Mouse (Mus musculus): ENCODE measurements around the gene Zfp780b. TPM values are rescaled to one million over a fixed set of nuclear protein-coding genes. Genes with fewer than 3 reads are reported as not detected.
A peak's percentile ranks its signal among the peaks of the same experiment; 100 is the strongest.
"Not testable (repeated sequence)": the region's sequence is repeated elsewhere in the genome, so short reads cannot be mapped to it uniquely, and the experiment has no call there.

Gene Zfp780b
- polyA plus RNA-seq, 1 experiment = 1.5 TPM

DNA sequence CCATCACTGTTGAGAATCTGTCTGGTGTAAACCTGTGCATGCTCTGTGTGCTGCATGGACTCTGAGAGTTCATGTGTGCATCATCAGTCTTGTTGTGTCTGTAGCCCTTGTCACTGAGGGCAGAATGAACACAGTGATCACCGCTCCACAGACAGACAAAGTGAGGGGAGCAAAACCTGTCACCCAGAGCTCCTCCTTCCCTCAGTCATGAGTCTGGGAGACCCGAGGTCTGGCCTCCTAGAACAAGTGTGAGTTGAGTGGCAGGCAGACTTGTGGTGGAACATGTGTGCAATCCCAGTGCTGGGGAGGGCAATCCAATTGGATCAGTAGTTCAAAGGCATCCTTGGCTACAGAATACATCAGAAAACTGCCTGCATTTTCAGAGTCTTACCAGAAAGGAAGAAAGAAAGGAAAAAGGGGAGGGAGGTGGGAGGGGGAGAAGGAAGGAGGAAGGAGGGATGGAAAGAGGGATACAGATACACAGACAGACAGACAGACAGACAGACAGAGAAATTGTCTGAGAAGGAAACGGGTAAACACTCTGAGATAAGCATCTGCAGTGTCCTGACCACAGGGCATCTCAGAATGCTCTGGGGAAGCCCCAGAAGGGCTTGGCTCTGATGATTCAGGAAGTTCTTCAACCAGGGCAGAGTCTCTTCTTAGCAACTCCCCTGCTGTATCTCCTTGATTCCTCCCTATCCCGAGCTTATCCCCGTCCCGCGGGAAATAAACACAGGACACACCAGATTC is 45.7 kb downstream of the Zfp780b start:
- no peaks in the 10 kb centered on the region for H3K36me3 ChIP-seq (ENCODE audit: control insufficient read depth, insufficient read depth, low read length)
- H3K4me3 ChIP-seq (ENCODE audit: control insufficient read depth, low read depth, low read length) = no peak overlapping the region
- no peaks in the 10 kb centered on the region for H3K27me3 ChIP-seq (ENCODE audit: control insufficient read depth, insufficient read depth, low read length)
- no peaks in the 10 kb centered on the region for H3K4me1 ChIP-seq (ENCODE audit: control insufficient read depth, insufficient read depth, low read length)
- no peak overlapping the region for H3K27ac ChIP-seq (ENCODE audit: control insufficient read depth, insufficient read depth, low read depth, low read length)
- TF ChIP-seq POLR2A (IDR thresholded peaks at IDR 0.05; ENCODE audit: control insufficient read depth, low read depth, low read length) = no peak
- TF ChIP-seq CTCF (IDR thresholded peaks at IDR 0.05; ENCODE audit: control insufficient read depth, insufficient read depth, insufficient replicate concordance, low read depth, low read length) = no peak

- TF ChIP-seq CTCF (IDR thresholded peaks at IDR 0.05; ENCODE audit: control insufficient read depth, insufficient read depth, insufficient replicate concordance, low read depth, low read length) (no peak), POLR2A (IDR thresholded peaks at IDR 0.05; ENCODE audit: control insufficient read depth, low read depth, low read length) (peak; percentile 56; the same call in 1 of the 2 replicates)
- no peaks in the 10 kb centered on the region for H3K27me3 ChIP-seq (ENCODE audit: control insufficient read depth, insufficient read depth, low read length)
- no peaks in the 10 kb centered on the region for H3K4me1 ChIP-seq (ENCODE audit: control insufficient read depth, insufficient read depth, low read length)
- H3K36me3 ChIP-seq (ENCODE audit: control insufficient read depth, insufficient read depth, low read length) = no peaks in the 10 kb centered on the region
- peak within 1 kb of the TSS; percentile 62 for H3K27ac ChIP-seq (ENCODE audit: control insufficient read depth, insufficient read depth, low read depth, low read length)
- H3K4me3 ChIP-seq (ENCODE audit: control insufficient read depth, low read depth, low read length) = peak within 1 kb of the TSS; percentile 88
These were observed 49.9 kb downstream of the Zfp780b start, which contains the start of gene Zfp974 for GRCm38 (mm10) chr7:27928818-27929695. TSS of gene Zfp974 (minus strand) at chr7:27929460.

GRCm38 (mm10) chr7:27927041-27927440 is 51.9 kb downstream of the Zfp780b start:
- H3K4me1 ChIP-seq (ENCODE audit: control insufficient read depth, insufficient read depth, low read length); H3K27me3 ChIP-seq (ENCODE audit: control insufficient read depth, insufficient read depth, low read length); H3K36me3 ChIP-seq (ENCODE audit: control insufficient read depth, insufficient read depth, low read length); H3K27ac ChIP-seq (ENCODE audit: control insufficient read depth, insufficient read depth, low read depth, low read length): not testable (repeated sequence)
- peak overlapping the region; percentile 88 for H3K4me3 ChIP-seq (ENCODE audit: control insufficient read depth, low read depth, low read length)

- not testable (repeated sequence) for H3K27me3 ChIP-seq (ENCODE audit: control insufficient read depth, insufficient read depth, low read length); H3K27ac ChIP-seq (ENCODE audit: control insufficient read depth, insufficient read depth, low read depth, low read length); H3K36me3 ChIP-seq (ENCODE audit: control insufficient read depth, insufficient read depth, low read length); H3K4me3 ChIP-seq (ENCODE audit: control insufficient read depth, low read depth, low read length); H3K4me1 ChIP-seq (ENCODE audit: control insufficient read depth, insufficient read depth, low read length)
These were observed 68.0 kb downstream of the Zfp780b start for GRCm38 (mm10) chr7:27910952-27911351.

Other genes with a start within 250 kb of the Zfp780b start
- 4.7 and 8.0 TPM in 2 replicates for gene Zfp60, start 247.8 kb downstream of the Zfp780b start, polyA plus RNA-seq (2012; rRNA removed)
- gene Zfp626, start 172.0 kb downstream of the Zfp780b start, polyA plus RNA-seq (2012; rRNA removed) = 4.1 and 6.3 TPM in 2 replicates
- 2.0 and 2.3 TPM in 2 replicates for gene Zfp59, start 140.6 kb downstream of the Zfp780b start, polyA plus RNA-seq (2012; rRNA removed)
- gene Zfp607a, start 121.6 kb downstream of the Zfp780b start, polyA plus RNA-seq (2012; rRNA removed) = 3.4 and 4.3 TPM in 2 replicates
- gene Zfp974, start 49.7 kb downstream of the Zfp780b start, polyA plus RNA-seq (2012; rRNA removed) = 10.0 and 15.4 TPM in 2 replicates
- 1.3 and 2.8 TPM in 2 replicates for gene Zfp850, start 34.9 kb upstream of the Zfp780b start, polyA plus RNA-seq (2012; rRNA removed)
- gene Psmc4, start 70.9 kb upstream of the Zfp780b start, polyA plus RNA-seq (2012; rRNA removed) = 55.5 and 57.6 TPM in 2 replicates
- 1.3 and 3.4 TPM in 2 replicates for gene Fcgbp, start 92.1 kb upstream of the Zfp780b start, polyA plus RNA-seq (2012; rRNA removed)
- gene 9530053A07Rik, start 150.3 kb upstream of the Zfp780b start, polyA plus RNA-seq (2012; rRNA removed) = 0.04 and 0.05 TPM in 2 replicates
- gene Fbl, start 190.5 kb upstream of the Zfp780b start, polyA plus RNA-seq (2012; rRNA removed) = 41.3 and 50.0 TPM in 2 replicates
- gene Dyrk1b, start 200.3 kb upstream of the Zfp780b start, polyA plus RNA-seq (2012; rRNA removed) = 462 and 482 TPM in 2 replicates